Mouse (Mus musculus) skeletal muscle tissue, adult 2 months (tissue): ENCODE data around the gene Pgap1.

ENCODE experiments used
- DNase-seq: peaks from one replicate; pipeline ENCODE4 v3.0.0-alpha.2; 2012; ENCODE audit warnings: low read depth, low spot score

Pgap1 gene

DNA sequence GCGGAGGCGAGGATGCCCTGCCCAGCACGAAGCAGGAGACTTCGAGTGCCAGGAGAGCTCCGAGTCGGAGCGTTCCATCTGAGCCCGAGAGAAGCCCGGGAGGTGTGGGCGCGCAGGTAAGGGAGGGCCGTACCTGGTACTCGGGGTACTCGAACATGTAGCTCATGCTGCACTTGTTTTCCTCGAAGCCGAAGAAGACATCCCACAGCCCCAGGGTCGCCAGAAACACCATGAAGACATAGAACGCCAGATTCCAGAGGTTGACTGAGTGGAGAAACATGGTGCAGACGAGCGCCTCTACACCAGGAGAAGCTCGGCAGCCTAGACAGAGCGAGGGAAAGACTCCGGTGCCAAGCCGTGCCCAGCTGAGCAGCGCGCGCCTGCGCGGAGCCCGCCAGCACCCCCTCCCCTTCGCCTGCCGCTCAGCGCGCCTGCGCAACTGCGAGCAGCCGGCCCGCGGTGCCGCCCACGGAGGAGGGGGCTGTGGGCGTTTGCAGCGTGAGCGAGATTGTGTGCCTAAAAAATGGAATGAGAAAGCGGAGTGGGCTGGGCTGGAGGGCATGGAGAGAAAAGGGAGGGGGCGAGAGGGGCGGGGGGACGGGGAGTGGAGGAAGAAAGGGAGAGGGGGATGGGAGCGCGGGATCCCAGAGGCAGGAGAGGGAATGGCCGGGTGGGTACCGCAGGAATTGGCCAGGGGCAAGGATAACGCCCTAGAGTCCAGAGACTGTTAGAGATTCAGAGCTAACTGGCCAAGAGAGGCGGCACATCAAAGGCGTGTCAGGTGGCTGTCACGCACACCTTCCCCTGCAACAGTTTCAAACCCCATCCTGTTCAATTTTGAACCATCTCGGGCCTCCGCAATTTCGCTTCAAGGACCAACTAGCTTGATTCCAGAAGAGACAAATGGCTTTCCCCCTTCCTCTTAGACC, at the start of gene Pgap1:
Gene Pgap1, minus strand, starts transcription at position 384 of the 929 bp plus-strand sequence.
- peak; percentile 85 for DNase-seq

- DNase-seq = no peak
Measured at GRCm38 (mm10) chr1:54606936-54607335, 49.5 kb upstream of the Pgap1 start.

GRCm38 (mm10) chr1:54601692-54602091, 44.2 kb upstream of the Pgap1 start:
- DNase-seq = no peak

GRCm38 (mm10) chr1:54600275-54600674, 42.8 kb upstream of the Pgap1 start:
- DNase-seq = no peak

- no peak for DNase-seq
Measured at GRCm38 (mm10) chr1:54597594-54598217, 40.2 kb upstream of the Pgap1 start.

GRCm38 (mm10) chr1:54596151-54596550, 38.7 kb upstream of the Pgap1 start:
- DNase-seq = no peak

- no peak for DNase-seq
Measured at GRCm38 (mm10) chr1:54587076-54587475, 29.6 kb upstream of the Pgap1 start.

DNA sequence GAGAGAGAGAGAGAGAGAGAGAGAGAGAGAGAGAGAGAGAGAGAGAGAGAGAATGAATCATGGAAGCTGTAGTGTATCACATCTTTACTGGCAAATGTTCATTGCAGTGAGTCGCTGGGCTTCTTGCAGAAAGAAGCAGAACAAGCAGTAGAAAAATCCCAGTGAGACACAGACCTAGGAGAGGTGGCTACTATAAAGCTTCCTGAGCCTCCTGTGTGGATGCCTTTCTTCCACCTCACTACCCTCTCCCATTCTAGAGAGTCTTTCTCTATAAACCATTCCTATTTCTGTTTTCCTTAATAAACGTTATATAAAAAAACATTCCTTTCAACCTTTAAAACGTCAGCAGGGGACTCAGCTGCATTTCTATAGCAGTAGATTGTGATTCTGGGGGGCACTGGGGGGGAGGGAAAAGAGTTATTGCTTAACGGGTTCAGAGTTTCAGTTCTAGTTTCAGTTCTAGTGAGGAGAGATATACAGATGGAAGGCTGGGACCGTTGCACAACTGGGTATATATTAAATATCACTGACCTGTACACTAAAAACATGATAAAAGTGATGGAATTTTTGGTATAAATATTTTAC, 28.6 kb upstream of the Pgap1 start:
- DNase-seq = no peak

- DNase-seq = no peak
Measured at GRCm38 (mm10) chr1:54585278-54585846, 27.9 kb upstream of the Pgap1 start.

- DNase-seq = no peak
Measured at GRCm38 (mm10) chr1:54584588-54585277, 27.2 kb upstream of the Pgap1 start.

DNA sequence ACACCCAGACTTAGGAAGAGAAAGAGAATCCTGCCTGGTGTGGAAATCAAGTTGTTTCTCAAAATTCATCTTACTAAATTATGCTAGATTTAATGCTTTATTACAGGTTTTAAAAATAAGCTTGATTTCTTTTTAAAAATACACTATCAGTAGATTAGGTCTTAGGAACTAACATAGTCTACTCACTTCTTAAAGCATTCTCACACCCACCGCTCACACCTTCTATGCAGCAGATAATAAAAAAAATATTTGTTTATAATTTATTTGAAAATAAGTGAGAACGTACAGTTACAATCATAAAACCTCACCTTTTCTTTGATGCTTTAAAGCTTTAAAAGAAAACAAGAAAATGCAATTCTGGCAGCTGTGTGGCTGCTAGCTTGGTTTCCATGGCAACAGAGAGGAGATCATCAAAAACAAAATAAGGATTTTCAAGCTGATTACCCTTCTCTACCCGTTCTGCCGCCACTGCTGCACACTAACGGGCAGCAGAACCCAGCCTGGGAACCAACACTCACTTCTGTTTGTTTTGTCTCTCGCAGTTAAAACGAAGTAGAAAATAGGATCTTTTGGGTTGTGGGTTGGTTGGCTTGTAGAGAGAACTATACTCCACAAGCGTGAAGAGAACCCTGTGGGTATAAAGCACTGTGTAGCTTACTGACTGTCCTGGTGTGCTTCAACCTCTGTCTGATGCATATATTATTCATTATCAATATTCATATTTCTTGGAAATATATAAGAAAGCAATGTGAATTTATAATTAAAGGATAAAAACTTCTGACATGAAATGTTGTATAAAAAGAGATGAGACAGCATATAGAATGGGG, 21.1 kb upstream of the Pgap1 start:
- DNase-seq = no peak

- no peak for DNase-seq
Measured at GRCm38 (mm10) chr1:54569102-54569501, 11.6 kb upstream of the Pgap1 start.

DNA sequence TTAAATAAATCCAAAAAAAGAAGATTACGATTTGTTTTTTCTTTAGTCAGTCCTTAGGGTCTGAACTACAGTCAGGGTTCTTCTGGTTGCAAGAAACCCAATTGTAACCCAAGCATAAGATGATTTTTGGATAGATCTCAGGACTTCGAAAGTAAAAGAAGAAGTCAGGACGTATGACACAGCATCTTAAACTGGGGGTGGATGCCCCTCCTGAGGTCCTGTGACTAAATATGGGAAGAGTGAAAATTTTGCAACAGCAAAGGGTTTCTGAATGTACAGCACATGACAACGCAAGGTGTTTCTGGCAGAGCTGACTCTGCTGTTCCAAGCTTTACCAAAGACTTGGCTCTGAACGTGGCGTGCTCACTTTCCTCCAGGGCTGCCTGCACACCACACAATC, 6.4 kb upstream of the Pgap1 start:
- DNase-seq = peak; percentile 7

DNA sequence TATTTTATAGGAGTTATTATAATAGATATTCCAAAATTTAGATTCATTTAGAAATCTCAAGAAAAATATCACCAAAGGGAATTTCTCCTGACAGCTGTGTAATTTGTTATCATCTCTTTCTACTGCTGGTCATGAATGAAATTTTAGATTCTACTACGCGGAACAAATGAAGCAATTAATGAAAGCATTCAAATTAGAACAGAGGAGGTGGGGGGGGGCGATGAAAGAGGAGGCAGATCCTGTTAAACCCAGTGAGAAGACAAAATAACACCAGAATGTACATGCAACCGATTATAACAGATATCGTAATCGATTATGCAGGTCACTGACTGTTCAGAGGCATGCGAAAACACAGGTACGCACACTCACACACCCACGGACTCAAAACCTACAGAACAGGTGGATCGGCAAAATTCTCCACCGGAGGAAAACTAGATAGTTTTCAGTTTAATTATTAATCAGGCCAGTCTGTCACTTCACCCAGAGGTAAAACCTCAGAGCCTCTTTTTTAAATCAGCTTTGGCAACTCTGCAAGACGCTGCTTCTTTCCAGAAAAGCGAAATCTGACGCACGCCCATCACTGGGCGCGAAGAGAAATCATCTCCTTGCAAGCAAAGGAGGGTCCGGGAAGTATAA, 780 bp downstream of the Pgap1 start:
- DNase-seq = no peak

GRCm38 (mm10) chr1:54555364-54556140, 1.9 kb downstream of the Pgap1 start:
- DNase-seq = no peak

GRCm38 (mm10) chr1:54552621-54553020, 4.9 kb downstream of the Pgap1 start:
- DNase-seq = no peak

DNA sequence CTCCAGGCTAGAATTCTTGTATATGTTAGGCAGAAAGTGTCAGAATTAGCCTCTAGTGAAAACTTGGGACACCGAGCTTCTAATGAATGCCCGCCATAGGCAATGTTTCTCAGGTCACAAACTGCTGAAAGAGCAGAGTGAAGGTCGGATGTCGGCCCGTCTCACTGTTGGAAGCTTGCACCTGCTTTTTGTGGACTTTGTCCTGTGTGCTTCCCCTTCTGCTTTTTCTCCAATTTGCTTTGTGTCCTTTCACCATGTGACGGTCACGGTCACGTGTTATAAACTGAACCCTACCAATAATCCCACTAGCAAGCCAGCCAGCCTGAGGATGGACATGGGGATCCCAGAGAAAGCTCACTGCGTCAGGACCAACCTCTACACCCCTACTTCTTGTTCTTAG, 12.3 kb downstream of the Pgap1 start:
- DNase-seq = no peak

- DNase-seq = no peak
Measured at GRCm38 (mm10) chr1:54542920-54543319, 14.6 kb downstream of the Pgap1 start.

DNA sequence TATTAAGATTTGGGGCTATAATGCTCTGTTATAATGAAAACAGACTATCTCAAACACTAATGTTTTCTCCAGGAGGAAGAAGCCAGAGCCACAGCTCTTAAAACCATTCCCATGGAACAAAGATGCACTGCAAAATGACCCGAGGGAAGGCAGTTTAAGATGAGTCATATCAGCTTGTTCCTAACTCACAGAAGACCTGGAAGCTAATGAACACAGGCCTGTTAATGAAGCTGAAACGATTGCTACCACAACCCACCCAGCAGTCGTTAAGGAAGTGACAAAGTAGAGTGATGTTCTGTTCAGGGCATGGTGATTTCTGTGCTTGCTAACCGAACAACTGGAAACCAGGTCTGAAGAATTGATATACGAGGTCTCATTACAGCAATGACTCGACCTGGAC, 26.3 kb downstream of the Pgap1 start:
- DNase-seq = no peak
